Mouse (Mus musculus): ENCODE measurements at regions not wholly inside any gene's neighbourhood (a gene's known extent, or its start where the extent isn't known, plus 50 kb on each side); places are given as distances from the start of the nearest gene placed in this dataset.

DNA sequence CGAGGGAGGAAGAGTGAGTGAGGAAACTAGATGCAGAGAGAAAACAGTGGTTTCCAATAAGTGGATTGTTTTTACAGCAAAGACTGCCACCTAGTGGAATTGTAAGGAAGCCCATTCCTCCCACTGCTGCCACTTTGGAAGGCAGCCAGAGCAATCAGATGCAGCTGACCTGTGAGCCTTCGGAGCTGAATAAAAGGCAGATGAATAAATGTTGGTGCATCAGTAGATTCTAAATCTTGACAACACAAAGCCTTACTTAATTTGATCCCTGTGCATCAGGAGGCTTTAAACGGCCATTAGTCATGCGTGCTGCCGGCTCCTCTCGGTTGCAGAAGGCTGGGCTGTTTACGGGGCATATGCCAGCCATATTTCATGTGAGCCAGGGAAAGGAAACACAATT is 128.2 kb upstream of the Aco1 start:
- Histone ChIP-seq H3K4me2 (ENCODE audit: low read length) (peak overlapping the region; percentile 45), H3K27me3 (replicated peaks; ENCODE audit: control insufficient read depth, insufficient read depth, low read length) (no peaks in the 10 kb centered on the region; the same call in 1 of the 2 replicates), H3K4me3 (ENCODE audit: low read depth, low read length) (peak overlapping the region; percentile 14; the same call in 1 of the 2 replicates), H3K9me3 (replicated peaks; ENCODE audit: control insufficient read depth, low read length) (no peaks in the 10 kb centered on the region), H3K9ac (ENCODE audit: low read length) (peak overlapping the region; percentile 35; the same call in 1 of the 2 replicates), H3K36me3 (ENCODE audit: control insufficient read depth, insufficient read depth, low read length) (no peaks in the 10 kb centered on the region), H3K4me1 (ENCODE audit: control insufficient read depth, insufficient read depth, low read length) (no peaks in the 10 kb centered on the region), H3K27ac (ENCODE audit: low read depth, low read length) (no peak overlapping the region)
- DNase-seq (ENCODE audit: low spot score) (peak; percentile 94), ATAC-seq (peak; percentile 86)
- WGBS = 13% methylated on average over 7 of the region's 7 CpGs

DNA sequence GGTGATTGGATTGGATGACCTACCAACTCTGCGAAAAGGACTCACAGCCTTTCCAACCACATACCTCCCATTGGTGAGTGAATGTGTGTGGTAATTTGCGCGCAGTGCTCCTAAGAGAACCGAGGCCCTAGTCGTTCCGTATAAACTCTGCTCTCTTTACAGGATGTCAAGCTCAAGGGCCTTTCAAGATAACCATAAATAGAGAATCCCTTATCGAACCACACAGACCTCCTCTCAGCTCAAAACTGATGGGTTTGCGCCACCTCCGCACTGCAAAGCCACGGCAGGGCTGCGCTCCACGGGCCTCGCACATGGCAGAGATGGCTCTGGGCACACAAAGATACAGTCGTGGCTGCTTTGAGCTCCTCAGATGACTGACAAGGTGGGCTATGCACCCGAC is 126.0 kb upstream of the Aco1 start:
- WGBS = 89% methylated on average over 15 of the region's 15 CpGs

DNA sequence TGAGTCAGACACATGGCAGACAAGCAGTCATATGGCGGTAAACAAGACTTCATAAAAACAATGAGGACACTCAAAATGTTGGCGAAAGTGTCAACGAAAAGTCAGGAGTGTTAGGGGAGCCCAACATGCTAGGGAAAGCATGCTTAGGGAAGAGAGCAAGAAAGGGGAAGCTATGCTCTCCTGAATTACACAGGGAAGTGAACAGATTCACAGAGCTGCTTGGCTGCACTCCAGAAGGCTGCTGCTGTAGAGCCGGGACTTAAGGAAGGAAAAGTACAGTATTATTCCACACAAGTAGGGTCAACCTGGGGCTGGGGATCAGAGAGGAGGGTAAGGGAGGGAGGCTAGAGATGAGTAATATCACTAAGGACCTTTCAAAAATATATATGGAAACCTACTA is 124.7 kb upstream of the Aco1 start:
- Histone ChIP-seq H3K36me3 (ENCODE audit: control insufficient read depth, insufficient read depth, low read length) (no peaks in the 10 kb centered on the region), H3K27me3 (replicated peaks; ENCODE audit: control insufficient read depth, insufficient read depth, low read length) (no peaks in the 10 kb centered on the region; the same call in 1 of the 2 replicates), H3K9me3 (replicated peaks; ENCODE audit: control insufficient read depth, low read length) (no peaks in the 10 kb centered on the region), H3K9ac (ENCODE audit: low read length) (no peak overlapping the region), H3K4me1 (ENCODE audit: control insufficient read depth, insufficient read depth, low read length) (no peaks in the 10 kb centered on the region), H3K4me2 (ENCODE audit: low read length) (no peak overlapping the region), H3K4me3 (ENCODE audit: low read depth, low read length) (no peak overlapping the region), H3K27ac (ENCODE audit: low read depth, low read length) (no peak overlapping the region)
- ATAC-seq = 0 out of 2 replicates have a peak, but pooled peaks have one; percentile 15
- peak; percentile 64 for DNase-seq (ENCODE audit: low spot score)
- 71% methylated on average over 4 of the region's 4 CpGs for WGBS

More for the DNA sequence above, 126.0 kb upstream of the Aco1 start:
- Histone ChIP-seq H3K27ac (ENCODE audit: low read depth, low read length) (no peak overlapping the region), H3K36me3 (ENCODE audit: control insufficient read depth, insufficient read depth, low read length) (no peaks in the 10 kb centered on the region), H3K9ac (ENCODE audit: low read length) (no peak overlapping the region), H3K27me3 (replicated peaks; ENCODE audit: control insufficient read depth, insufficient read depth, low read length) (no peaks in the 10 kb centered on the region; the same call in 1 of the 2 replicates), H3K4me1 (ENCODE audit: control insufficient read depth, insufficient read depth, low read length) (no peaks in the 10 kb centered on the region), H3K4me3 (ENCODE audit: low read depth, low read length) (no peak overlapping the region), H3K4me2 (ENCODE audit: low read length) (no peak overlapping the region), H3K9me3 (replicated peaks; ENCODE audit: control insufficient read depth, low read length) (no peaks in the 10 kb centered on the region)
- DNase-seq (ENCODE audit: low spot score) (no peak), ATAC-seq (no peak)

GRCm38 (mm10) chr4:40031361-40031760 is 111.5 kb upstream of the Aco1 start:
- Histone ChIP-seq H3K9ac (ENCODE audit: low read length) (no peak overlapping the region), H3K36me3 (ENCODE audit: control insufficient read depth, insufficient read depth, low read length) (no peaks in the 10 kb centered on the region), H3K4me1 (ENCODE audit: control insufficient read depth, insufficient read depth, low read length) (no peaks in the 10 kb centered on the region), H3K27me3 (replicated peaks; ENCODE audit: control insufficient read depth, insufficient read depth, low read length) (no peaks in the 10 kb centered on the region), H3K9me3 (replicated peaks; ENCODE audit: control insufficient read depth, low read length) (no peaks in the 10 kb centered on the region), H3K27ac (ENCODE audit: low read depth, low read length) (no peak overlapping the region), H3K4me2 (ENCODE audit: low read length) (no peak overlapping the region), H3K4me3 (ENCODE audit: low read depth, low read length) (no peak overlapping the region)
- WGBS = 91% methylated on average over 1 of the region's 1 CpGs
- DNase-seq (ENCODE audit: low spot score) (no peak), ATAC-seq (no peak)

GRCm38 (mm10) chr4:40047846-40048245 is 95.0 kb upstream of the Aco1 start:
- H3K27me3 ChIP-seq (replicated peaks; ENCODE audit: control insufficient read depth, insufficient read depth, low read length) = no peaks in the 10 kb centered on the region
- WGBS = 95% methylated on average over 10 of the region's 10 CpGs
- ATAC-seq = no peak

GRCm38 (mm10) chr4:40049086-40049485 is 93.8 kb upstream of the Aco1 start:
- H3K4me1 ChIP-seq (ENCODE audit: control insufficient read depth, insufficient read depth, low read length) = no peaks in the 10 kb centered on the region
- H3K4me2 ChIP-seq (ENCODE audit: low read length) = no peak overlapping the region
- H3K4me3 ChIP-seq (ENCODE audit: low read depth, low read length) = no peak overlapping the region
- no peaks in the 10 kb centered on the region for H3K27me3 ChIP-seq (replicated peaks; ENCODE audit: control insufficient read depth, insufficient read depth, low read length)
- no peak overlapping the region for H3K27ac ChIP-seq (ENCODE audit: low read depth, low read length)
- no peaks in the 10 kb centered on the region for H3K9me3 ChIP-seq (replicated peaks; ENCODE audit: control insufficient read depth, low read length)
- ATAC-seq (no peak), DNase-seq (ENCODE audit: low spot score) (no peak)
- H3K36me3 ChIP-seq (ENCODE audit: control insufficient read depth, insufficient read depth, low read length) = no peaks in the 10 kb centered on the region
- WGBS = 70% methylated on average over 6 of the region's 6 CpGs
- H3K9ac ChIP-seq (ENCODE audit: low read length) = no peak overlapping the region

More at GRCm38 (mm10) chr4:40047846-40048245, 95.0 kb upstream of the Aco1 start:
- Histone ChIP-seq H3K27ac (ENCODE audit: low read depth, low read length) (no peak overlapping the region), H3K36me3 (ENCODE audit: control insufficient read depth, insufficient read depth, low read length) (no peaks in the 10 kb centered on the region), H3K9ac (ENCODE audit: low read length) (no peak overlapping the region), H3K4me3 (ENCODE audit: low read depth, low read length) (no peak overlapping the region), H3K4me1 (ENCODE audit: control insufficient read depth, insufficient read depth, low read length) (no peaks in the 10 kb centered on the region), H3K9me3 (replicated peaks; ENCODE audit: control insufficient read depth, low read length) (no peaks in the 10 kb centered on the region), H3K4me2 (ENCODE audit: low read length) (no peak overlapping the region)
- DNase-seq (ENCODE audit: low spot score) = no peak

- WGBS = 88% methylated on average over 4 of the region's 4 CpGs
- H3K36me3 ChIP-seq (ENCODE audit: control insufficient read depth, insufficient read depth, low read length) = no peaks in the 10 kb centered on the region
- H3K4me2 ChIP-seq (ENCODE audit: low read length) = no peak overlapping the region
- H3K27ac ChIP-seq (ENCODE audit: low read depth, low read length) = no peak overlapping the region
- H3K9ac ChIP-seq (ENCODE audit: low read length) = no peak overlapping the region
- no peaks in the 10 kb centered on the region for H3K9me3 ChIP-seq (replicated peaks; ENCODE audit: control insufficient read depth, low read length)
- ATAC-seq (no peak), DNase-seq (ENCODE audit: low spot score) (no peak)
- H3K4me1 ChIP-seq (ENCODE audit: control insufficient read depth, insufficient read depth, low read length) = no peaks in the 10 kb centered on the region
- no peak overlapping the region for H3K4me3 ChIP-seq (ENCODE audit: low read depth, low read length)
- H3K27me3 ChIP-seq (replicated peaks; ENCODE audit: control insufficient read depth, insufficient read depth, low read length) = no peaks in the 10 kb centered on the region
Measured at GRCm38 (mm10) chr4:40051848-40052247, 91.0 kb upstream of the Aco1 start.

GRCm38 (mm10) chr4:40053391-40053790 is 89.5 kb upstream of the Aco1 start:
- Histone ChIP-seq H3K4me1 (ENCODE audit: control insufficient read depth, insufficient read depth, low read length) (no peaks in the 10 kb centered on the region), H3K9ac (ENCODE audit: low read length) (no peak overlapping the region), H3K27ac (ENCODE audit: low read depth, low read length) (no peak overlapping the region), H3K9me3 (replicated peaks; ENCODE audit: control insufficient read depth, low read length) (no peaks in the 10 kb centered on the region), H3K4me3 (ENCODE audit: low read depth, low read length) (no peak overlapping the region), H3K4me2 (ENCODE audit: low read length) (no peak overlapping the region), H3K36me3 (ENCODE audit: control insufficient read depth, insufficient read depth, low read length) (no peaks in the 10 kb centered on the region), H3K27me3 (replicated peaks; ENCODE audit: control insufficient read depth, insufficient read depth, low read length) (no peaks in the 10 kb centered on the region)
- ATAC-seq (no peak), DNase-seq (ENCODE audit: low spot score) (no peak)
- WGBS = 83% methylated on average over 2 of the region's 2 CpGs

GRCm38 (mm10) chr4:40063751-40064456 is 79.0 kb upstream of the Aco1 start:
- Histone ChIP-seq H3K9me3 (replicated peaks; ENCODE audit: control insufficient read depth, low read length) (no peaks in the 10 kb centered on the region), H3K4me3 (ENCODE audit: low read depth, low read length) (no peak overlapping the region), H3K9ac (ENCODE audit: low read length) (no peak overlapping the region), H3K36me3 (ENCODE audit: control insufficient read depth, insufficient read depth, low read length) (no peaks in the 10 kb centered on the region), H3K4me2 (ENCODE audit: low read length) (no peak overlapping the region), H3K4me1 (ENCODE audit: control insufficient read depth, insufficient read depth, low read length) (0 out of 2 replicates have a peak, but pooled peaks cover 3% of the 10 kb centered on the region), H3K27me3 (replicated peaks; ENCODE audit: control insufficient read depth, insufficient read depth, low read length) (no peaks in the 10 kb centered on the region), H3K27ac (ENCODE audit: low read depth, low read length) (no peak overlapping the region)
- ATAC-seq (peak; percentile 76), DNase-seq (ENCODE audit: low spot score) (peak; percentile 59)
- WGBS = 61% methylated on average over 3 of the region's 3 CpGs
